Mouse (Mus musculus) cerebellum, adult 11 months (tissue): Measurements from ENCODE around the gene Nubp2.

Experiments used
- DNase-seq: peaks from one replicate; pipeline ENCODE4 v3.0.0; 2022

Gene Nubp2

GRCm38 (mm10) chr17:24886134-24886931 is at the start of gene Nubp2, which contains the start of gene Spsb3:
Nubp2 (minus strand) TSS chr17:24886349.
Spsb3 (plus strand) TSS chr17:24886643.
- peak; percentile 97 for DNase-seq

GRCm38 (mm10) chr17:24935666-24936065 is 49.5 kb upstream of the Nubp2 start:
- no peak for DNase-seq

- DNase-seq = no peak
Measured at GRCm38 (mm10) chr17:24934926-24935325, 48.8 kb upstream of the Nubp2 start.

GRCm38 (mm10) chr17:24933163-24933562 is 47.0 kb upstream of the Nubp2 start:
- DNase-seq = no peak

- no peak for DNase-seq
Measured at GRCm38 (mm10) chr17:24932431-24932830, 46.3 kb upstream of the Nubp2 start.

GRCm38 (mm10) chr17:24929506-24929905 is 43.4 kb upstream of the Nubp2 start:
- DNase-seq = no peak

GRCm38 (mm10) chr17:24923246-24923645 is 37.1 kb upstream of the Nubp2 start:
- DNase-seq = no peak

GRCm38 (mm10) chr17:24913984-24914383 is 27.8 kb upstream of the Nubp2 start:
- no peak for DNase-seq

- DNase-seq = no peak
Measured at GRCm38 (mm10) chr17:24907591-24907990, 21.4 kb upstream of the Nubp2 start.

- no peak for DNase-seq
Measured at GRCm38 (mm10) chr17:24903767-24904166, 17.6 kb upstream of the Nubp2 start.

GRCm38 (mm10) chr17:24902671-24903474 is 16.7 kb upstream of the Nubp2 start:
- no peak for DNase-seq

- DNase-seq = no peak
Measured at GRCm38 (mm10) chr17:24902124-24902523, 16.0 kb upstream of the Nubp2 start.

- DNase-seq = no peak
Measured at GRCm38 (mm10) chr17:24900014-24900413, 13.9 kb upstream of the Nubp2 start.

- DNase-seq = no peak
Measured at GRCm38 (mm10) chr17:24899153-24899552, 13.0 kb upstream of the Nubp2 start.

GRCm38 (mm10) chr17:24898041-24898854 is 12.1 kb upstream of the Nubp2 start:
- no peak for DNase-seq

GRCm38 (mm10) chr17:24897600-24897999 is 11.5 kb upstream of the Nubp2 start:
- no peak for DNase-seq

GRCm38 (mm10) chr17:24896993-24897269 is 10.8 kb upstream of the Nubp2 start:
- DNase-seq = no peak

GRCm38 (mm10) chr17:24896241-24896992 is 10.3 kb upstream of the Nubp2 start, which contains the start of gene Nme3:
Nme3 (plus strand) TSS chr17:24896500.
- DNase-seq = peak; percentile 69

GRCm38 (mm10) chr17:24895571-24896240 is 9.6 kb upstream of the Nubp2 start:
- no peak for DNase-seq

GRCm38 (mm10) chr17:24894995-24895547 is 8.9 kb upstream of the Nubp2 start, which contains the start of the genes Eme2 and Mrps34:
Eme2 (minus strand) TSS chr17:24895087.
Mrps34 (plus strand) TSS chr17:24895116.
- DNase-seq = peak; percentile 75
